Mouse (Mus musculus): ENCODE measurements around the gene Mblac1. TPM values are rescaled to one million over a fixed set of nuclear protein-coding genes. Genes with fewer than 3 reads are reported as not detected.

Gene Mblac1
- polyA plus RNA-seq, 1 experiment from 2014 or later: 5.8 TPM

GRCm38 (mm10) chr5:138222111-138222510 is 28.0 kb downstream of the Mblac1 start:
- Histone ChIP-seq H3K4me1 (no peaks in the 10 kb centered on the region), H3K27ac (replicated peaks) (no peak overlapping the region), H3K9ac (no peak overlapping the region), H3K27me3 (replicated peaks) (0 out of 2 replicates have a peak, but pooled peaks cover 6% of the 10 kb centered on the region), H3K4me3 (no peak overlapping the region), H3K36me3 (no peaks in the 10 kb centered on the region), H3K9me3 (peaks cover 6% of the 10 kb centered on the region; the same call in 1 of the 2 replicates), H3K4me2 (no peak overlapping the region)
- ATAC-seq (ENCODE audit: extremely low read depth, insufficient number of reproducible peaks, low FRiP score, low TSS enrichment): no peak
- 23% methylated on average over 4 of the region's 4 CpGs for WGBS

- Histone ChIP-seq H3K9ac (no peak overlapping the region), H3K27me3 (replicated peaks) (0 out of 2 replicates have a peak, but pooled peaks cover 6% of the 10 kb centered on the region), H3K9me3 (no peaks in the 10 kb centered on the region), H3K27ac (replicated peaks) (no peak overlapping the region), H3K4me1 (no peaks in the 10 kb centered on the region), H3K36me3 (no peaks in the 10 kb centered on the region), H3K4me2 (no peak overlapping the region), H3K4me3 (no peak overlapping the region)
- WGBS: 45% methylated on average over 3 of the region's 3 CpGs
- ATAC-seq (ENCODE audit: extremely low read depth, insufficient number of reproducible peaks, low FRiP score, low TSS enrichment): no peak
Observed at GRCm38 (mm10) chr5:138223287-138223686, 29.2 kb downstream of the Mblac1 start.

GRCm38 (mm10) chr5:138225700-138226099 is 31.6 kb downstream of the Mblac1 start, which contains the start of gene Nxpe5:
Gene Nxpe5, plus strand, starts transcription at chr5:138225898.
- Histone ChIP-seq H3K27ac (replicated peaks) (no peak within 1 kb of the TSS), H3K9ac (no peak within 1 kb of the TSS), H3K4me3 (no peak within 1 kb of the TSS), H3K9me3 (no peaks in the 10 kb centered on the region), H3K4me2 (no peak within 1 kb of the TSS), H3K27me3 (replicated peaks) (no peaks in the 10 kb centered on the region), H3K36me3 (no peaks in the 10 kb centered on the region), H3K4me1 (no peaks in the 10 kb centered on the region)
- no peak for ATAC-seq (ENCODE audit: extremely low read depth, insufficient number of reproducible peaks, low FRiP score, low TSS enrichment)
- 50% methylated on average over 2 of the region's 2 CpGs for WGBS

- no peak for ATAC-seq (ENCODE audit: extremely low read depth, insufficient number of reproducible peaks, low FRiP score, low TSS enrichment)
- no peaks in the 10 kb centered on the region for H3K9me3 ChIP-seq
- H3K27ac ChIP-seq (replicated peaks): no peak overlapping the region
- H3K4me2 ChIP-seq: no peak overlapping the region
- H3K36me3 ChIP-seq: no peaks in the 10 kb centered on the region
- H3K4me1 ChIP-seq: no peaks in the 10 kb centered on the region
- WGBS: 79% methylated on average over 4 of the region's 4 CpGs
- no peak overlapping the region for H3K9ac ChIP-seq
- H3K27me3 ChIP-seq (replicated peaks): no peaks in the 10 kb centered on the region
- no peak overlapping the region for H3K4me3 ChIP-seq
Observed at GRCm38 (mm10) chr5:138226491-138226890, 32.4 kb downstream of the Mblac1 start.

- Histone ChIP-seq H3K9ac (no peak overlapping the region), H3K36me3 (no peaks in the 10 kb centered on the region), H3K4me1 (no peaks in the 10 kb centered on the region), H3K9me3 (no peaks in the 10 kb centered on the region), H3K27me3 (replicated peaks) (no peaks in the 10 kb centered on the region), H3K4me2 (no peak overlapping the region), H3K4me3 (no peak overlapping the region), H3K27ac (replicated peaks) (no peak overlapping the region)
- 52% methylated on average over 2 of the region's 2 CpGs for WGBS
- no peak for ATAC-seq (ENCODE audit: extremely low read depth, insufficient number of reproducible peaks, low FRiP score, low TSS enrichment)
Observed at GRCm38 (mm10) chr5:138227367-138227766, 33.3 kb downstream of the Mblac1 start.

GRCm38 (mm10) chr5:138228026-138228425 is 33.9 kb downstream of the Mblac1 start:
- no peak overlapping the region for H3K4me3 ChIP-seq
- no peaks in the 10 kb centered on the region for H3K9me3 ChIP-seq
- ATAC-seq (ENCODE audit: extremely low read depth, insufficient number of reproducible peaks, low FRiP score, low TSS enrichment): no peak
- H3K4me2 ChIP-seq: no peak overlapping the region
- no peak overlapping the region for H3K9ac ChIP-seq
- H3K4me1 ChIP-seq: no peaks in the 10 kb centered on the region
- H3K36me3 ChIP-seq: no peaks in the 10 kb centered on the region
- H3K27ac ChIP-seq (replicated peaks): no peak overlapping the region
- no peaks in the 10 kb centered on the region for H3K27me3 ChIP-seq (replicated peaks)
- 58% methylated on average over 3 of the region's 3 CpGs for WGBS

GRCm38 (mm10) chr5:138229511-138229910 is 35.4 kb downstream of the Mblac1 start:
- no peak overlapping the region for H3K27ac ChIP-seq (replicated peaks)
- ATAC-seq (ENCODE audit: extremely low read depth, insufficient number of reproducible peaks, low FRiP score, low TSS enrichment): no peak

GRCm38 (mm10) chr5:138233778-138234177 is 39.7 kb downstream of the Mblac1 start:
- H3K9ac ChIP-seq: no peak overlapping the region
- WGBS: 74% methylated on average over 2 of the region's 2 CpGs
- ATAC-seq (ENCODE audit: extremely low read depth, insufficient number of reproducible peaks, low FRiP score, low TSS enrichment): no peak

More at GRCm38 (mm10) chr5:138229511-138229910, 35.4 kb downstream of the Mblac1 start:
- H3K4me1 ChIP-seq: no peaks in the 10 kb centered on the region
- H3K4me3 ChIP-seq: no peak overlapping the region
- WGBS: 79% methylated on average over 3 of the region's 3 CpGs
- H3K27me3 ChIP-seq (replicated peaks): no peaks in the 10 kb centered on the region
- no peak overlapping the region for H3K9ac ChIP-seq
- H3K4me2 ChIP-seq: no peak overlapping the region
- no peaks in the 10 kb centered on the region for H3K9me3 ChIP-seq
- no peaks in the 10 kb centered on the region for H3K36me3 ChIP-seq

GRCm38 (mm10) chr5:138234224-138234623 is 40.1 kb downstream of the Mblac1 start:
- no peak for ATAC-seq (ENCODE audit: extremely low read depth, insufficient number of reproducible peaks, low FRiP score, low TSS enrichment)
- no peak overlapping the region for H3K27ac ChIP-seq (replicated peaks)
- H3K4me3 ChIP-seq: no peak overlapping the region
- no peaks in the 10 kb centered on the region for H3K36me3 ChIP-seq
- H3K4me1 ChIP-seq: no peaks in the 10 kb centered on the region
- no peak overlapping the region for H3K9ac ChIP-seq
- no peaks in the 10 kb centered on the region for H3K9me3 ChIP-seq
- H3K27me3 ChIP-seq (replicated peaks): no peaks in the 10 kb centered on the region
- H3K4me2 ChIP-seq: no peak overlapping the region

More at GRCm38 (mm10) chr5:138233778-138234177, 39.7 kb downstream of the Mblac1 start:
- H3K27ac ChIP-seq (replicated peaks): no peak overlapping the region
- no peaks in the 10 kb centered on the region for H3K9me3 ChIP-seq
- no peaks in the 10 kb centered on the region for H3K27me3 ChIP-seq (replicated peaks)
- no peaks in the 10 kb centered on the region for H3K36me3 ChIP-seq
- H3K4me2 ChIP-seq: no peak overlapping the region
- H3K4me3 ChIP-seq: no peak overlapping the region
- H3K4me1 ChIP-seq: no peaks in the 10 kb centered on the region

- Histone ChIP-seq H3K4me1 (no peaks in the 10 kb centered on the region), H3K27ac (replicated peaks) (no peak overlapping the region), H3K9ac (no peak overlapping the region), H3K4me3 (no peak overlapping the region), H3K9me3 (no peaks in the 10 kb centered on the region; the same call in 1 of the 2 replicates), H3K36me3 (no peaks in the 10 kb centered on the region), H3K27me3 (replicated peaks) (no peaks in the 10 kb centered on the region), H3K4me2 (no peak overlapping the region)
- ATAC-seq (ENCODE audit: extremely low read depth, insufficient number of reproducible peaks, low FRiP score, low TSS enrichment): no peak
- WGBS: 30% methylated on average over 2 of the region's 2 CpGs
Observed at GRCm38 (mm10) chr5:138241511-138241910, 47.4 kb downstream of the Mblac1 start.

All from heart, embryonic 13.5 days (tissue).